Mouse (Mus musculus): ENCODE measurements around the gene Cpox. TPM values are rescaled to one million over a fixed set of nuclear protein-coding genes. Genes with fewer than 3 reads are reported as not detected.

Cpox gene
- polyA plus RNA-seq (2016; fragmentation: Nextera tagmentation; extraction: Ambion mirVana), result 25.0 and 26.9 TPM in 2 replicates

DNA sequence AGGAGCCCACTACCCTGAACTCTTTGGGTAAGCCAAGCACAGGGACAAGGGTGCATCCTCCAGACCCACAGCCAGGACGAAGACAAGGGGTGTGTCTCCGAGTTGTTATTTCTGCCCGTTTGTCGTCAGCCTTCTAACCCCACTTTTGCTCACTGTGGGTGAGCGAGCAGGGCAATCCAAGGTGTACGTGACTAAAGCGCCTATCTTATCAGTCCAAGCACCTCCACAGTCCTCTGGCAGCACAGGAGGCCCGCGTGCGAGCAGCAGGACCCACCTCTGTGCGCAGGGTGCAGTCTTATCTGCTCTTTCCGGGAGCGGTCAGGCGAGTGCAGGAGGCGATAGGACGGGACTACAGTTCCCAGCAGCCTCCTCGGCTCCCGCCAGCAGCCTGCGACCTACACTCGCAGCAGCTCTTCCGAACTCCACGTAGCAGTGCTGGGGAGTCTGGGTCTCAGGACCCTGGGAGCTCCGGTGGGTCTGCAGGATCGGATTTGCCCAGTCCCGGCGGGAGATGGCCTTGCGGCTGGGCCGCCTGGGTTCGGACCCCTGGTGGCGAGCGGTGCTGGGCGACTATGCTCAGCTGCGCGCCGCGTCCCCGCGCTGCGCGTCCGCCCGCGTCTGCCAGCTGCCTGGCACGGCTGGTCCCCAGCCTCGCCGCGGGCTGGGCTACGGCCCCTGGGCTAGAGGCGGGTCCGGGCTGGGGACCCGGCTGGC is at the start of gene Cpox:
Cpox (plus strand) TSS at position 376 of the 714 bp plus-strand sequence.
- H3K36me3 ChIP-seq (replicated peaks), result peaks cover 22% of the 10 kb centered on the region
- DNase-seq (ENCODE audit: low spot score), result peak; percentile 88
- H3K27me3 ChIP-seq (replicated peaks; ENCODE audit: low read depth, poor library complexity, severe bottlenecking), result no peaks in the 10 kb centered on the region
- no peaks in the 10 kb centered on the region for H3K9me3 ChIP-seq
- under 1% methylated on average over 51 of the region's 51 CpGs for WGBS
- peak within 1 kb of the TSS; percentile 94 for H3K4me3 ChIP-seq
- H3K4me1 ChIP-seq, result peaks cover 16% of the 10 kb centered on the region
- peak within 1 kb of the TSS; percentile 92 for H3K27ac ChIP-seq (replicated peaks)

DNA sequence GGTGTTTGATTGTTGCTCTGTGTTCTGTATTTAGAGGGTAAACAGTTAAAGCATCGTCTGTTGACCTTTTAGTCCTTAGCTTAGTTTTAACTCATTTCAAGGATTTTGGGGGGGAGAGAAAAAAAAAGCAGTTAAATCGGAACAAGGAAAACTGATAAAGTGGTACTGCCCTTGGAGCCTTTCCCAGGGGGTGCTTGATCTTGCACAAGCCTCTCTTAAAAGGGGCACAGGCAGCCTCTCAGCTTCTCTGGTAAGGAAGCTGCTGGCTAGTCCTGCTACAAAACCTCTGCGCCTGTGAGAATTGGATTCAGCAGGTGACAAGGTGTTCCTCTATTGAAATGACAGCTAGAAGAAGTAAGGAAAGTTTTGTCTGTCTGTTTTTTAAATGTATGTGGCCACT is 47.7 kb upstream of the Cpox start:
- no peak overlapping the region for H3K27ac ChIP-seq (replicated peaks)
- H3K27me3 ChIP-seq (replicated peaks; ENCODE audit: low read depth, poor library complexity, severe bottlenecking), result no peaks in the 10 kb centered on the region
- H3K4me3 ChIP-seq, result no peak overlapping the region
- 91% methylated on average over 3 of the region's 3 CpGs for WGBS
- no peaks in the 10 kb centered on the region for H3K4me1 ChIP-seq
- no peak for DNase-seq (ENCODE audit: low spot score)
- no peaks in the 10 kb centered on the region for H3K36me3 ChIP-seq (replicated peaks)
- H3K9me3 ChIP-seq, result no peaks in the 10 kb centered on the region

DNA sequence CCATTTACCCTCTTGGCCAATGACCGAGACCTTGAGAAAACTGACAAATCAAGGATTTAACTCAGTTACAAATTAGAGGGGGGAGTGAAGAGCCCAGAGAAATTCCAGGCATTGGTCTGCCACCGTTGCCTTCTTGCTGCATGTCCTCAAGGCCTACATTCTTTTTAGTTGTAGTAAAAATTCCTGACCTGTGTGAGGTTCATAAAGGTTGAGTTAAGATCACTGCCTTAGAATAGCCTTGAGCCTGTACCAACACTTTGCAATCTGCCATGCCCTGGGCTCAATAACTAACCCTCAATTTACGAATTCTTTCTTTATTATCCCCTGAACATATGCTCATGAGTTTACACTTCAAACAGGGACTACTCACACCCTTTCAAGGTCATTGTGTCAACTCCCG is 47.0 kb upstream of the Cpox start:
- 68% methylated on average over 4 of the region's 4 CpGs for WGBS
- no peaks in the 10 kb centered on the region for H3K27me3 ChIP-seq (replicated peaks; ENCODE audit: low read depth, poor library complexity, severe bottlenecking)

DNA sequence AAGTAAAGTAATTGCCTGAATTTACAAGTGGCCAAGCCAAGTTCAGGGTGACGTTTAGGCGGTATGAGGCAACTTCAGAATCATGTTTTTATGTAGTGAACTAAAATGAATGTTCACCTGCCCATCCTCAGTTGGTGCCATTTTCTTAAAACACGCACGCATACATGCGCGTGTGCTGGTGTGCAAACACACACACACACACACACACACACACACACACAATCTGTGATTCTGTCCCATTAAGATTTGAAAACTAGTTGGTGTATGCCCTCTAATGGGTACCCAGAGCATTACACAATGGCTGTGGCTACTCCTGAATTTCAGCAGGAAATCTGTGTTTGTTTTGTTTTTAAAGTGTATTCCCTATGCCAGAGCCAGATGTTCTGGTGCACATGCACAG is 46.1 kb upstream of the Cpox start:
- H3K9me3 ChIP-seq, result no peaks in the 10 kb centered on the region
- peak; percentile 25 for DNase-seq (ENCODE audit: low spot score)
- H3K27ac ChIP-seq (replicated peaks), result no peak overlapping the region
- no peaks in the 10 kb centered on the region for H3K27me3 ChIP-seq (replicated peaks; ENCODE audit: low read depth, poor library complexity, severe bottlenecking)
- no peaks in the 10 kb centered on the region for H3K4me1 ChIP-seq
- WGBS, result 86% methylated on average over 6 of the region's 6 CpGs
- no peak overlapping the region for H3K4me3 ChIP-seq
- H3K36me3 ChIP-seq (replicated peaks), result no peaks in the 10 kb centered on the region

More for the DNA sequence above, 47.0 kb upstream of the Cpox start:
- DNase-seq (ENCODE audit: low spot score), result no peak
- Histone ChIP-seq H3K27ac (replicated peaks) (no peak overlapping the region), H3K4me1 (no peaks in the 10 kb centered on the region), H3K4me3 (no peak overlapping the region), H3K36me3 (replicated peaks) (no peaks in the 10 kb centered on the region), H3K9me3 (no peaks in the 10 kb centered on the region)

DNA sequence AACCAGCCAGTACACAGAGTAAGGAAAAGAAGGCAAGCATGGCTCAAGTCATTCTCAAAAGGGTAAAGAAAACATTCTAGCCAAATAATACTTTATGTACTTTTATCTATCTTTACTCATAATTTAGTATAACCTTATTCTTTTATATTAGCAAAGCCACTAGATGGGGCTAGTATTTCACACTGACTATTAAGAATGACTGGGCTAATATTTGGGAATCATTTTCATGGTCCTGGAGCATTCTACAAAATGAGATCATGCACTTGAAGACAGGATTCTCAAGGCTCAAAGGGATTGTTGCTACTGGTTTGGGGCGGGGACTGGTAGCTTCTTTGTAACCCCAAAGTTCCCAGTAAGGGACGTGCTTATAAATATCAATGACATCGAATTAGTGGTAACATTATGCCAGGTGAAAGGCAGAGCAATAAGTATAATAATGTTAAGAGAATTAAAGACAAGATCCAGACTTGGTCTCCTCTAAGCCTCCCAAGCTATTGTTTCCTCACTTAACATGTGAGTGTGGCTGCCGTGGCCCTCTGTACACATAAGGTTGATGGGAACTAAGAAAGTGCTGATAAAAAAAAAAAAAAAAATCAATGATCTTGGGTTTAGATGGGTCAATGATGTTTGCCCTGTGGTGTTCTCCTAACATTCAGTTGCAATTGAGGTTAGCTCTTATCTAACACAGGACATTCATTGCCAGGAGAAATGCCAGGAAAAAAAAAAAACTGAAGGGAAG is 42.3 kb upstream of the Cpox start:
- WGBS, result 92% methylated on average over 4 of the region's 4 CpGs
- Histone ChIP-seq H3K4me3 (no peak overlapping the region), H3K27me3 (replicated peaks; ENCODE audit: low read depth, poor library complexity, severe bottlenecking) (no peaks in the 10 kb centered on the region), H3K27ac (replicated peaks) (no peak overlapping the region), H3K4me1 (no peaks in the 10 kb centered on the region), H3K9me3 (no peaks in the 10 kb centered on the region), H3K36me3 (replicated peaks) (no peaks in the 10 kb centered on the region)
- DNase-seq (ENCODE audit: low spot score), result no peak

DNA sequence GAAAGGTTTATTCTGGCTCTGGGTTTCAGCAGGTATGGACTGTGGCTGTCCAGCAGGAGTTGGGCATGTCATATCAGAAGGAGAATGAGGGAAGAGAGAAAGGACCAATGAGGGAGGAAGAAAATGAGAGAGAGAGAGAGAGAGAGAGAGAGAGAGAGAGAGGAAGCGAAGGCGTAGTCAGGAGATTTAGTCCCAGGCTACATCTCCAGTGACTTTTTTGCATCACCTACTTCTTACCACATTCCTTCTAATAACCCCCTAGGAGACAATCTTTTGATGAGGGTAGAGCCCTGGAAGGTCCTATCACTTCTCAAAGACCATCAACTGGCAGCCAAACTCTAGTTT is 41.8 kb upstream of the Cpox start:
- Histone ChIP-seq H3K27me3 (replicated peaks; ENCODE audit: low read depth, poor library complexity, severe bottlenecking) (no peaks in the 10 kb centered on the region), H3K9me3 (no peaks in the 10 kb centered on the region), H3K4me1 (no peaks in the 10 kb centered on the region), H3K36me3 (replicated peaks) (no peaks in the 10 kb centered on the region), H3K4me3 (no peak overlapping the region), H3K27ac (replicated peaks) (no peak overlapping the region)
- WGBS, result 97% methylated on average over 2 of the region's 2 CpGs
- no peak for DNase-seq (ENCODE audit: low spot score)

DNA sequence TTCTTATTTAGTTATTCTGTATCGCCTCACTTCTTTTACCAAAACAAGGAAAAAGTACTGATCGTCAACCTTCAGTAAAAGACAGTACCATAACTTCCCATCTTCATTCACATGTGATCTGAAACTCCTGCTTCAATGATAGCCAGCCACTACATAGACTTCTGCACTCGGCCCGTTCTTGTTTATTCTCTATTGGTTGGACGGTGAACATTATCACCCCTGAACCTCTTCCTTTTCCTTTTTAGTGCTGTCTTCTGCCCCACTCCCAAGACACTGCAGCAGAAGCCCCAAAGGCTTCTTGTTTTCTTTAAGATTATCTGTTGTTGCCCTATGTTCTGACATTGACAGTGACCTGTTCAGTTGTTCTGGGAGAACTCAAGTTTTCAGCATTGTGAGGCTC is 41.1 kb upstream of the Cpox start:
- no peak for DNase-seq (ENCODE audit: low spot score)
- Histone ChIP-seq H3K27ac (replicated peaks) (no peak overlapping the region), H3K4me3 (no peak overlapping the region), H3K27me3 (replicated peaks; ENCODE audit: low read depth, poor library complexity, severe bottlenecking) (no peaks in the 10 kb centered on the region), H3K36me3 (replicated peaks) (no peaks in the 10 kb centered on the region), H3K4me1 (no peaks in the 10 kb centered on the region), H3K9me3 (no peaks in the 10 kb centered on the region)
- WGBS, result 91% methylated on average over 5 of the region's 5 CpGs

DNA sequence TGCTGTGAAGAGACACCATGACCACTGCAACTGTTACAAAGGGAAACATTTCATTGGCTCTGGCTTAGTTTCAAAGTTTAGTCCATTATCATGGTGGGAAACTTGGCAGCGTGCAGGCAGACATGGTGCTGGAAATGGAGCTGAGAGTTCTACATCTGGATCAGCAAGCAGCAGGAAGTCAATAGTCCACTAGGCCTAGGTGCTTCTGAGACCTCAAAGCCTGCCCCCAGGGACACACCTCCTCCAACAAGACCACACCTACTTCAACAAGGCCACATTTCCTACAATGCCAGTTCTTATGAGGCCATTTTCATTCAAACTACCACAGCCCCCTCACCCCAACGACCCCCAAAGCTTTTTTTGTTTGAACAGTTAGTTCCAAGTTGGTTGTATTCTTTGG is 40.4 kb upstream of the Cpox start:
- H3K4me3 ChIP-seq, result no peak overlapping the region
- H3K36me3 ChIP-seq (replicated peaks), result no peaks in the 10 kb centered on the region
- H3K9me3 ChIP-seq, result no peaks in the 10 kb centered on the region
- H3K4me1 ChIP-seq, result no peaks in the 10 kb centered on the region
- 74% methylated on average over 2 of the region's 2 CpGs for WGBS
- H3K27me3 ChIP-seq (replicated peaks; ENCODE audit: low read depth, poor library complexity, severe bottlenecking), result no peaks in the 10 kb centered on the region
- H3K27ac ChIP-seq (replicated peaks), result no peak overlapping the region
- DNase-seq (ENCODE audit: low spot score), result no peak

DNA sequence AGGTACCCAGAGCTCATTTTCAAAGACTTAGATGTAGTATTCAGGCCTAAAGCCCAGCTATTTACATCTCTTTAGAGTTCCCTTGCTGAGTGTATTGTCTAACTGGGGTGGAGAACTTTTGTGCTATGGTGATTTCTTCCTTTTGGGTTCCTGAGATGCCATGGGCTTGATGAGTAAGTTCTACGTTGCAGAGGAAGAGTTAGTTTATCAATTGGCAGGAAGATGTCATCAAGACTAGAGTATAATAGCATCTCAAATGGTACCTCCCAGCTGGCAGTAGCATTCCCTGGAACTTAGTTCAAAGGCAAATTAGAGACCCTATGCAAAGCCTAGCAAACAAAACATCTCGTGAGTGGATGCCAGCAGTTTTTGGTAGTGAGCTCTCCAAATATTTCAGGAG is 34.2 kb upstream of the Cpox start:
- WGBS, result 67% methylated on average over 2 of the region's 2 CpGs
- Histone ChIP-seq H3K4me3 (no peak overlapping the region), H3K27me3 (replicated peaks; ENCODE audit: low read depth, poor library complexity, severe bottlenecking) (no peaks in the 10 kb centered on the region), H3K36me3 (replicated peaks) (no peaks in the 10 kb centered on the region), H3K27ac (replicated peaks) (no peak overlapping the region), H3K4me1 (no peaks in the 10 kb centered on the region), H3K9me3 (no peaks in the 10 kb centered on the region)
- no peak for DNase-seq (ENCODE audit: low spot score)

DNA sequence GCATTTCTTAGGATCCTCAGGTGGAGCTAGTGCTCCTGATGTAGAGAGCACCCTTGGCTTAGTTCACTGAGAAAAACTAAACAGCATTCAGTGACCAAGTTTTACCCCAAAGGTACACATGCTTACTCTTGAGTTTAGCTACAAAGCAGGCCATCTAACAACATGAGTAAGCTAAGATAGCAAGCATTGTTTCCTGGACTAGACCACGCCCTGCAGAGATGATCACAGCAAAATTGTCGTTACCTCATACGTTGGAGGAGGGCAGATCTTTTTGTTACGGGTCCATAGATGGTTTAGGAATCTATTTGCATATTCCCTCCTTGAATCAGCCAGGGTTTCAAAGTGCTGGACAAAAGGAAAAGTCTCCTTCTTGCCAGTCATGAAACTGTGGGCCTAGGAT is 32.6 kb upstream of the Cpox start:
- no peak overlapping the region for H3K4me3 ChIP-seq
- H3K9me3 ChIP-seq, result no peaks in the 10 kb centered on the region
- H3K36me3 ChIP-seq (replicated peaks), result no peaks in the 10 kb centered on the region
- H3K4me1 ChIP-seq, result no peaks in the 10 kb centered on the region
- no peak for DNase-seq (ENCODE audit: low spot score)
- H3K27me3 ChIP-seq (replicated peaks; ENCODE audit: low read depth, poor library complexity, severe bottlenecking), result no peaks in the 10 kb centered on the region
- no peak overlapping the region for H3K27ac ChIP-seq (replicated peaks)
- WGBS, result 80% methylated on average over 4 of the region's 4 CpGs

DNA sequence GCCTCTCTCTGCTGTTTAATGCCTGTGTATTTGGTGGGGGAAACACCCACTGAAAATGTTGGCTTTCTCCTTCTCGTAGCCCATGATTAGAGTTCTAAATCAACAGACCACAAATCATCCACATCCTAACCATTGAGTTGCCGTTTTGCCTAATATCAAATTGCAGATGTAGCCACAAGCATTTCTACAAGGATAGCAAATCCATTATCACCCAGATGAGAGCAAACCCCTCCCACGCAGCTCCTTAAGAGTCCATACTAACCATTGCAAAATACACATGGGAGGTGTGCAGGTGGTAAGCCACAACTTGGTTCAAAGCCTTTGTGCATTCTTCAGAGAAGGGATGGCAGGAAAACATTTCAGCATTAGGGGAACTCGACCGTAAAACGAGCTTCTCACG is 32.1 kb upstream of the Cpox start:
- Histone ChIP-seq H3K9me3 (no peaks in the 10 kb centered on the region), H3K27ac (replicated peaks) (no peak overlapping the region), H3K4me3 (no peak overlapping the region), H3K36me3 (replicated peaks) (no peaks in the 10 kb centered on the region), H3K27me3 (replicated peaks; ENCODE audit: low read depth, poor library complexity, severe bottlenecking) (no peaks in the 10 kb centered on the region), H3K4me1 (no peaks in the 10 kb centered on the region)
- 84% methylated on average over 7 of the region's 7 CpGs for WGBS
- DNase-seq (ENCODE audit: low spot score), result no peak

DNA sequence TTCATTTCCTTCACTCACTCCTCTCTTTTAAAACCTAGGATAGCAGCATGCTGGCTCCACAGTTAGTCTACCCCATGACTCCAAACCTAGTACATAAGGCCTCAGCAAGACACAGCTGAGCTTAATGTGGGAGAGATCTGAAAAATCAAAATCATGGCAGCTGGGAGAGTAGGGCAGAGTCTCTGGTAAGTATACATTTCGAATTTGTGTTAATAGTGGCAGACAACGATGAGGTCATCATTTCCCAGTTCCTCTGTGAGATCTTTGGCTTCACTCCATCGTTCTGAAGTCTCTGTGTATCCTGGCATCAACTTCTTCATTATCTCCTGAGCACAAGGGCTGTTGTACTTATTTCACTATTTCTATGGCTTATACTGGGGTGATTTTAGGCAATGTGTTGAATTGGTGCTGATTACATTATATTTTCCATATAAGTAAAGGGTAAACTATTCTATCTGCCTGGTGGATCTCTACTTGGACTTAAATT is 31.4 kb upstream of the Cpox start, which contains the start of gene E330017A01Rik:
E330017A01Rik (minus strand) TSS at position 51 of the 487 bp plus-strand sequence.
- Histone ChIP-seq H3K4me1 (no peaks in the 10 kb centered on the region), H3K4me3 (no peak within 1 kb of the TSS), H3K36me3 (replicated peaks) (no peaks in the 10 kb centered on the region), H3K27me3 (replicated peaks; ENCODE audit: low read depth, poor library complexity, severe bottlenecking) (no peaks in the 10 kb centered on the region), H3K27ac (replicated peaks) (no peak within 1 kb of the TSS), H3K9me3 (no peaks in the 10 kb centered on the region)
- 88% methylated on average over 3 of the region's 3 CpGs for WGBS
- DNase-seq (ENCODE audit: low spot score), result no peak

DNA sequence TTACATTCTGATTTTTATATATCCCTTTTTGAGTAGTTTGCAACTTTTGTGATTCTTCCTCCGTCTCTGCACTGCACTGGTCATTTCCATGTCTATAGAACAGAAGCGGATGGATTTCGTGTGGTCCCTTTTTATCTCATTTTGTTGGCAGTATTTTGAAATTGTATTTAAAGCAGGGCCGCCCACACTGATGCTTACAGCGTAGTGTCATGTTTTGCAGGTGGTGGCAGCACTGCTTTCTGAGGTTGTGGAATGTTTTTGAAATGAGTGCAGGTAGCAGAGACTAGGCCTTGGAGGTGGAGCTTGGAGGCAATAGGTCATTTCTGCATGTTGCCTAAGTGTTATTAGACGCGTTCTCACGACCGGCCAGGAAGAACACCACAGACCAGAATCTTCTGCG is 20.1 kb upstream of the Cpox start:
- Histone ChIP-seq H3K27me3 (replicated peaks; ENCODE audit: low read depth, poor library complexity, severe bottlenecking) (no peaks in the 10 kb centered on the region), H3K27ac (replicated peaks) (no peak overlapping the region), H3K36me3 (replicated peaks) (no peaks in the 10 kb centered on the region), H3K4me1 (no peaks in the 10 kb centered on the region), H3K9me3 (no peaks in the 10 kb centered on the region), H3K4me3 (no peak overlapping the region)
- DNase-seq (ENCODE audit: low spot score), result no peak
- WGBS, result 96% methylated on average over 10 of the region's 10 CpGs

All from embryonic facial prominence, embryonic 10.5 days (tissue).